Mouse (Mus musculus): ENCODE measurements around the gene Mapk8ip1. TPM values are rescaled to one million over a fixed set of nuclear protein-coding genes. Genes with fewer than 3 reads are reported as not detected.

The Mapk8ip1 gene
- total and polyA plus RNA-seq, 2 experiments = 0.65 to 1.6 TPM

- Histone ChIP-seq H3K4me3 (ENCODE audit: insufficient read depth, low read depth, low read length) (peak overlapping the region; percentile 41; the same call in 1 of the 2 replicates), H3K9ac (ENCODE audit: low read depth, low read length) (no peak overlapping the region; the same call in 1 of the 2 replicates), H3K27ac (replicated peaks; ENCODE audit: insufficient read depth, low read depth, low read length) (peak overlapping the region; percentile 35; the same call in 1 of the 2 replicates), H3K27me3 (ENCODE audit: control insufficient read depth, insufficient read depth, low read length) (peaks cover 16% of the 10 kb centered on the region), H3K36me3 (ENCODE audit: control insufficient read depth, insufficient read depth, low read length) (no peaks in the 10 kb centered on the region), H3K4me1 (ENCODE audit: control insufficient read depth, insufficient read depth, low read length) (no peaks in the 10 kb centered on the region), H3K79me2 (ENCODE audit: control insufficient read depth, insufficient read depth, low read length) (no peaks in the 10 kb centered on the region)
- peak; percentile 41 for DNase-seq (ENCODE audit: extremely low read depth, low read depth, low spot score)
- WGBS = 24% methylated on average over 11 of the region's 11 CpGs
- TF ChIP-seq POLR2A (IDR thresholded peaks at IDR 0.05; ENCODE audit: extremely low read depth, insufficient read depth, low read length) (no peak), CTCF (IDR thresholded peaks at IDR 0.05; ENCODE audit: low read depth, low read length) (no peak)
Measured at GRCm38 (mm10) chr2:92391703-92392317, 9.3 kb downstream of the Mapk8ip1 start.

DNA sequence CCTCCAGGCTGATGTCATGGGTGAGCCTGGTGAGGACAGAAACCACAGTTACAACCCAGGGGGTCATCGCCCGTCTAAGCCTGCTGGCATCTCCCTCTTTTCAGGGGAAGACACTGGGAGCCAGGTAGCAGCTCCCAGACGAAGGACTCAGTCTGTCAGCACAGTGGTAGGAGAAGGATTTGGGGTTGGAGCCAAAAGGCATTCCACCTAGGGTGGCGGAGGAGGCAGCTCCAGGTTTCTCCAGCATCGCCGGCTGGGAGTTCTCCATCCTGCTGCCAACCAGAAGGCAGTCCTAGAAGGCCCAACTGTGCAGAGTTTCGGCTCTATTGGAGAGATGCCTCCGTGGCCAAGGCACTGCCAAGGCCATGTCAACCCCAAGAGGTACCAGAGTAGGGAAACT, 9.9 kb downstream of the Mapk8ip1 start:
- no peak overlapping the region for H3K27ac ChIP-seq (replicated peaks; ENCODE audit: insufficient read depth, low read depth, low read length)
- H3K4me1 ChIP-seq (ENCODE audit: control insufficient read depth, insufficient read depth, low read length) = no peaks in the 10 kb centered on the region
- no peaks in the 10 kb centered on the region for H3K36me3 ChIP-seq (ENCODE audit: control insufficient read depth, insufficient read depth, low read length)
- 83% methylated on average over 8 of the region's 8 CpGs for WGBS
- TF ChIP-seq CTCF (IDR thresholded peaks at IDR 0.05; ENCODE audit: low read depth, low read length) (no peak), POLR2A (IDR thresholded peaks at IDR 0.05; ENCODE audit: extremely low read depth, insufficient read depth, low read length) (no peak)
- H3K79me2 ChIP-seq (ENCODE audit: control insufficient read depth, insufficient read depth, low read length) = no peaks in the 10 kb centered on the region
- no peak for DNase-seq (ENCODE audit: extremely low read depth, low read depth, low spot score)
- no peak overlapping the region for H3K9ac ChIP-seq (ENCODE audit: low read depth, low read length)
- no peak overlapping the region for H3K4me3 ChIP-seq (ENCODE audit: insufficient read depth, low read depth, low read length)
- H3K27me3 ChIP-seq (ENCODE audit: control insufficient read depth, insufficient read depth, low read length) = peaks cover 16% of the 10 kb centered on the region

- peaks cover 16% of the 10 kb centered on the region for H3K27me3 ChIP-seq (ENCODE audit: control insufficient read depth, insufficient read depth, low read length)
- H3K9ac ChIP-seq (ENCODE audit: low read depth, low read length) = no peak overlapping the region
- no peak for DNase-seq (ENCODE audit: extremely low read depth, low read depth, low spot score)
- no peaks in the 10 kb centered on the region for H3K79me2 ChIP-seq (ENCODE audit: control insufficient read depth, insufficient read depth, low read length)
- no peak for TF ChIP-seq CTCF (IDR thresholded peaks at IDR 0.05; ENCODE audit: low read depth, low read length)
- TF ChIP-seq POLR2A (IDR thresholded peaks at IDR 0.05; ENCODE audit: extremely low read depth, insufficient read depth, low read length) = no peak
- no peaks in the 10 kb centered on the region for H3K4me1 ChIP-seq (ENCODE audit: control insufficient read depth, insufficient read depth, low read length)
- H3K4me3 ChIP-seq (ENCODE audit: insufficient read depth, low read depth, low read length) = no peak overlapping the region
- H3K36me3 ChIP-seq (ENCODE audit: control insufficient read depth, insufficient read depth, low read length) = no peaks in the 10 kb centered on the region
- 73% methylated on average over 6 of the region's 6 CpGs for WGBS
- no peak overlapping the region for H3K27ac ChIP-seq (replicated peaks; ENCODE audit: insufficient read depth, low read depth, low read length)
Measured at GRCm38 (mm10) chr2:92390206-92390930, 10.7 kb downstream of the Mapk8ip1 start.

DNA sequence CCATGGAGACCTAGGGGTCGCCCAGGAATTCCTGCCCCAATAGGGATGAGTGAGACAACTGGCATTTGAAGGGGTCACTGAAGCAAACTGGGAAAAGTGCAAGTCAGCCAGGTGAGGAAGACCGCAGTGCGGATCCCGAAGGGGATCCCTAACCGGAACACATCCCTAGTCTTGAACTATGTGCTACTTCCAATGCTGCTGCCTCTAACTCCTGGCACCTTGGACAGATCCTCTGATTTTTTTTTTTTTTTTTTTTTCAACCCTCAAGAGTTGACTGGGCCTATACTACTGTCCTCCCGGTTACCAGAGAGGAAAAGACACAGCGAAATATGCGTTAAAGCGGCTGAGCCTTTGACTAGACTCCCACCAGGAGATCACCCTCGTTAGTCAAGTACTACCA, 11.4 kb downstream of the Mapk8ip1 start:
- TF ChIP-seq POLR2A (IDR thresholded peaks at IDR 0.05; ENCODE audit: extremely low read depth, insufficient read depth, low read length) (no peak), CTCF (IDR thresholded peaks at IDR 0.05; ENCODE audit: low read depth, low read length) (no peak)
- no peak for DNase-seq (ENCODE audit: extremely low read depth, low read depth, low spot score)
- Histone ChIP-seq H3K36me3 (ENCODE audit: control insufficient read depth, insufficient read depth, low read length) (no peaks in the 10 kb centered on the region), H3K27me3 (ENCODE audit: control insufficient read depth, insufficient read depth, low read length) (peaks cover 16% of the 10 kb centered on the region), H3K4me1 (ENCODE audit: control insufficient read depth, insufficient read depth, low read length) (no peaks in the 10 kb centered on the region), H3K4me3 (ENCODE audit: insufficient read depth, low read depth, low read length) (peak overlapping the region; percentile 58; the same call in 1 of the 2 replicates), H3K79me2 (ENCODE audit: control insufficient read depth, insufficient read depth, low read length) (no peaks in the 10 kb centered on the region), H3K27ac (replicated peaks; ENCODE audit: insufficient read depth, low read depth, low read length) (no peak overlapping the region), H3K9ac (ENCODE audit: low read depth, low read length) (no peak overlapping the region)
- WGBS = 56% methylated on average over 10 of the region's 10 CpGs

- no peak for DNase-seq (ENCODE audit: extremely low read depth, low read depth, low spot score)
- Histone ChIP-seq H3K27ac (replicated peaks; ENCODE audit: insufficient read depth, low read depth, low read length) (no peak overlapping the region), H3K27me3 (ENCODE audit: control insufficient read depth, insufficient read depth, low read length) (peaks cover 16% of the 10 kb centered on the region), H3K9ac (ENCODE audit: low read depth, low read length) (peak overlapping the region; percentile 44), H3K36me3 (ENCODE audit: control insufficient read depth, insufficient read depth, low read length) (no peaks in the 10 kb centered on the region), H3K79me2 (ENCODE audit: control insufficient read depth, insufficient read depth, low read length) (no peaks in the 10 kb centered on the region), H3K4me3 (ENCODE audit: insufficient read depth, low read depth, low read length) (peak overlapping the region; percentile 58), H3K4me1 (ENCODE audit: control insufficient read depth, insufficient read depth, low read length) (no peaks in the 10 kb centered on the region)
- no peak for TF ChIP-seq CTCF (IDR thresholded peaks at IDR 0.05; ENCODE audit: low read depth, low read length)
- TF ChIP-seq POLR2A (IDR thresholded peaks at IDR 0.05; ENCODE audit: extremely low read depth, insufficient read depth, low read length) = no peak
- 6% methylated on average over 62 of the region's 62 CpGs for WGBS
Measured at GRCm38 (mm10) chr2:92388891-92389641, 12.0 kb downstream of the Mapk8ip1 start.
